Mouse (Mus musculus) heart, embryonic 16.5 days (tissue): Measurements from ENCODE around the gene Ywhah. TPM values are rescaled to one million over a fixed set of nuclear protein-coding genes. Genes with fewer than 3 reads are reported as not detected.

Experiments
- ATAC-seq: fragments of 200-750 bp; cut with Nextera tagmentation; replicated peaks from 2 replicates; pipeline ENCODE4 v1.8.0; 2017; ENCODE audit warnings: moderate number of reproducible peaks; ENCODE audit not compliant: insufficient read depth, low FRiP score; ENCODE audit errors: extremely low read depth
- H3K27ac ChIP-seq: fragments of 300-500 bp; sonication (generic); 2 replicates; pipeline ENCODE4 v1.5.1; 2014; ENCODE audit warnings: mild to moderate bottlenecking, low read length, control low read depth, moderate library complexity
- H3K27me3 ChIP-seq: fragments of 300-500 bp; sonication (generic); 2 replicates; pipeline ENCODE4 v1.6.1; 2014; ENCODE audit warnings: low read length, mixed read lengths; ENCODE audit not compliant: control insufficient read depth, insufficient read depth
- H3K36me3 ChIP-seq: fragments of 300-500 bp; sonication (generic); 2 replicates; pipeline ENCODE4 v1.6.1; 2014; ENCODE audit not compliant: control insufficient read depth, insufficient read depth
- H3K4me1 ChIP-seq: fragments of 300-500 bp; sonication (generic); 2 replicates; pipeline ENCODE4 v1.6.1; 2014; ENCODE audit warnings: low read length, mixed read lengths; ENCODE audit not compliant: control insufficient read depth, insufficient read depth
- H3K4me2 ChIP-seq: fragments of 300-500 bp; sonication (generic); 2 replicates; pipeline ENCODE4 v1.6.1; 2014; ENCODE audit warnings: low read depth, mild to moderate bottlenecking, control low read depth, low read length
- H3K4me3 ChIP-seq: fragments of 300-500 bp; sonication (generic); 2 replicates; pipeline ENCODE4 v1.5.1; 2014; ENCODE audit warnings: mild to moderate bottlenecking, control low read depth, low read length
- H3K9ac ChIP-seq: fragments of 300-500 bp; sonication (generic); 2 replicates; pipeline ENCODE4 v1.6.1; 2014; ENCODE audit warnings: low read length, control low read depth
- H3K9me3 ChIP-seq: fragments of 300-500 bp; sonication (generic); replicated peaks from 2 replicates; pipeline ENCODE4 v1.6.1; 2016; ENCODE audit warnings: low read length; ENCODE audit not compliant: control insufficient read depth
- WGBS: fragments of 180-500 bp; shearing (Covaris S2); extraction: QIAGEN DNeasy Blood & Tissue Kit; methylation state at CpG from one replicate; pipeline ENCODE4 v1.1.7; 2014; 5-methylcytosine and 5-hydroxymethylcytosine counted together
- polyA plus RNA-seq: library from polyadenylated mRNA; unstranded; fragments of >200 nt; fragmentation: Nextera tagmentation; extraction: Ambion mirVana; gene quantifications from 2 replicates; pipeline ENCODE4 v1.2.1, GENCODE M21; 2015

Gene Ywhah
- polyA plus RNA-seq, 1 experiment from 2014 or later: 540 TPM

DNA sequence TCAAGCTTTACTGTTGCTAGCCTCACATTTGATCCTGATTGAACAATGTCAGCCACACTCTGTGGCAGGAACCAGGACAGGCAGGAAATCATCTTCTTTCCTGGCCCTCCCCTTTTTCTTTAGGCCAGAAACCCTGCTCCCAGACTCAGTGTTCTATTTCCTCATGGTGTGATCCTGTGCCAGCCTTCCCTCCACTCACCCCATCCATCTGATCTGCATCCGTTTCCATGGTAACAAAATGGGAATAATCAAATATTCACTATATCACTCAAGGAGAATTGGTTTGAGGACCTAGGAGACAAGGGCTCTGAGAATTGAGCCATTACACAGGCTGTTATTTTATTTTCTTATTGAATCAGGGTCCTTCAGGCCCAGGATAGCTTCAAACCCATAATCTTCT is 22.1 kb upstream of the Ywhah start:
- Histone ChIP-seq H3K9ac (no peak overlapping the region), H3K4me2 (no peak overlapping the region), H3K9me3 (no peaks in the 10 kb centered on the region), H3K27me3 (no peaks in the 10 kb centered on the region), H3K36me3 (no peaks in the 10 kb centered on the region), H3K4me3 (no peak overlapping the region), H3K27ac (no peak overlapping the region), H3K4me1 (peaks cover 7% of the 10 kb centered on the region)
- WGBS: 80% methylated on average over 1 of the region's 1 CpGs
- no peak for ATAC-seq

DNA sequence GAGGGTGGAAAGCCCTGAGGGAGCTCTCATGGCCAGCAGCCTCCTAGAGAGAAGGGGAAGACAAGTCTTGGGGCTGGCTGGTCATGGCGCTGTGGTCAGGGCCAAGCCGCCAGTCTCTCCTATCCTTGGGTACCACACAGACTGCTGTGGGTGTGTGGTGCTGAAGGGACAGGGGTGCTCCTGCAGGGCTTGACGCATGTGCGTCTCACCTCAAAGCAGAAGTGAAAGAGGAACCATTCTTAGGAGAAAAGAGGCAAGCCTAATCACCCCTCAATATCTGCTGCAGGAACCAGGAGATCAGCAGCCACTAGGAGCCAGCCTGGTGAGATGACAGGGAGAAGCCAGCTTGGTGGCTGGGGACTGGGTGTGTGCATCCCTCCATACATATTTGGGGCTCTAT is 20.9 kb upstream of the Ywhah start:
- no peak for ATAC-seq
- H3K36me3 ChIP-seq: no peaks in the 10 kb centered on the region
- no peak overlapping the region for H3K9ac ChIP-seq
- H3K4me2 ChIP-seq: no peak overlapping the region
- H3K4me3 ChIP-seq: no peak overlapping the region
- H3K27ac ChIP-seq: no peak overlapping the region
- peaks cover 4% of the 10 kb centered on the region for H3K4me1 ChIP-seq
- 28% methylated on average over 4 of the region's 4 CpGs for WGBS
- H3K27me3 ChIP-seq: no peaks in the 10 kb centered on the region
- H3K9me3 ChIP-seq: no peaks in the 10 kb centered on the region

DNA sequence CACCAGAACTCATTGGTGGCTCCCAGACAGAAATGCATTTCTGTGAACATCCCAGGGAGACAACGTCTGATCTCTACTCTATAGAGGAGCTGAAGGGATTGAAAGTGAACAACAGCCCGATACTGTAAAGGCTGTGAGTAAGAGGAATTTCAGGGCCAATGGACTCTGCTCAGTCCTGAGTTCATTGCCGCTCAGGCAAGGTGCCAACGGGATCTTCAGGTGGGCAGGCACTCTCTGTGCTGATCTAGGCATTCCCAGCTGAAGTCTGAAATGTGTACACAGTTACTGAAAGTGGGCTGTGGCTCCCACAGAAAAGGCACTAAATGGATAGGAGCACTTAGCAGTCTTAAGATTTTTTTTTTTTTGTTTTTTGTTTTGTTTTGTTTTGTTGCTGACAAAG is 19.8 kb upstream of the Ywhah start:
- no peaks in the 10 kb centered on the region for H3K9me3 ChIP-seq
- no peak overlapping the region for H3K4me2 ChIP-seq
- H3K9ac ChIP-seq: no peak overlapping the region
- H3K4me1 ChIP-seq: no peaks in the 10 kb centered on the region
- no peak overlapping the region for H3K27ac ChIP-seq
- WGBS: 76% methylated on average over 4 of the region's 4 CpGs
- no peak for ATAC-seq
- H3K27me3 ChIP-seq: no peaks in the 10 kb centered on the region
- H3K36me3 ChIP-seq: no peaks in the 10 kb centered on the region
- no peak overlapping the region for H3K4me3 ChIP-seq

DNA sequence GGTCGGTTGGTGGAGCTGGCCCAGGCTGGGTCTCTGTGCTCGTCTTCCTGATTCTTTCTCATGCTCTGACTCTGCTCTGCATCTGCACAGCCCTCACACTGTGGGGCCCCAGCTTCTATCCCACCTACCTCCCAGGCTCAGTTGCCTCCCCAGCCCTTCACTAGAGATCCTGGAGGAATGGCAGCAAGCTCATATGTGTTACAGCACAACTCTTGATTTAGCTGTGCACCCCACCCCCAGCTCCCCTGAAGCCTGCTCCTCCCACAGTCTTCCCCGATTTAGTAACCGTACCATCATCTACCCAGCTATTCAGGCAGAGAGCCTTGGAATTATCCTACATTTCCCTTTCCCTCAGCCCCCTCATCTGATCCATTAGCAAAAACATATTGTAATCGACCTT is 17.5 kb upstream of the Ywhah start:
- peaks cover 2% of the 10 kb centered on the region; the same call in 1 of the 2 replicates for H3K4me1 ChIP-seq
- no peak overlapping the region for H3K4me3 ChIP-seq
- no peaks in the 10 kb centered on the region for H3K36me3 ChIP-seq
- no peak for ATAC-seq
- WGBS: 78% methylated on average over 5 of the region's 5 CpGs
- no peaks in the 10 kb centered on the region for H3K27me3 ChIP-seq
- H3K27ac ChIP-seq: no peak overlapping the region
- no peaks in the 10 kb centered on the region for H3K9me3 ChIP-seq
- no peak overlapping the region for H3K9ac ChIP-seq
- H3K4me2 ChIP-seq: no peak overlapping the region

DNA sequence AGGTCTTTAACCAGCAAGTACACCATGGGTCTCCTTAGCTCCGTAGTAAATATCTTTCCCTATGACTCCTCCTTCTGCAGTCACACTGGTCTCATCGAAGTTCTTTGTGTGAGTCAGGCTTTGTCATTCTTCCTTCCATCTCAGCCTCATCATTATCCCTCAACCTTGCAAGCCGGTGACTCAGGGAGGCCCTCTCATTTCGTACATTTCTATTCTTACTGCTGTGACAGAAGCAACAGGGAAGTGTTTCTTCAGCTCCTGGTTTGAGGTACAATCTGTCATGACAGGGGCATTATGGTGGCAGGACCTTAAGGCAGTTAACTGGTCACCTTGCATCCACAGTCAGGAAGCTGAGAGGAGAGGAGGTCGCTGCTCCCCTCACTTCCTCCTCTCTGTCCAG is 15.8 kb upstream of the Ywhah start:
- WGBS: 80% methylated on average over 5 of the region's 5 CpGs
- H3K9ac ChIP-seq: no peak overlapping the region
- no peak overlapping the region for H3K4me3 ChIP-seq
- ATAC-seq: no peak
- peaks cover 4% of the 10 kb centered on the region; the same call in 1 of the 2 replicates for H3K4me1 ChIP-seq
- H3K4me2 ChIP-seq: no peak overlapping the region
- H3K9me3 ChIP-seq: no peaks in the 10 kb centered on the region
- no peaks in the 10 kb centered on the region for H3K36me3 ChIP-seq
- H3K27ac ChIP-seq: no peak overlapping the region
- no peaks in the 10 kb centered on the region for H3K27me3 ChIP-seq

DNA sequence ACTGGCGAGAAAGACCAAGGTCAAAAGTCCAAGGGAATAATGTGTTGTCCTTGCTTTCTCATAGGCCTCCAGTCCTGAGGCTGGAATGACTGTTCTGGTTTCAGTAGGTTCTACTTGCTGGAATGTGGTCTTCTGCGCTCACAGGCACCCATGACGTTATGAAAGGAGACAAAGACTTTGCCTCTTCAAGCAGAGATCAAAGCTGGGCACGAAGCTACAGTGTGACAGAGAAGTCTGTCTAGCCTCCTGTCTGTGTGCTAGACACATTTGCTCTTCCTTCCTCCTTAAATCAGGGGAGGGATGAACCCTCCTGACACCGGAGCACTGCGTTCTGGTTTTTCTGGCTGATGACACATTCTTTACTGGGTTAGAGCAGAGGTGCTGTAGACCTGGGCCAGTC is 15.1 kb upstream of the Ywhah start:
- no peak for ATAC-seq

DNA sequence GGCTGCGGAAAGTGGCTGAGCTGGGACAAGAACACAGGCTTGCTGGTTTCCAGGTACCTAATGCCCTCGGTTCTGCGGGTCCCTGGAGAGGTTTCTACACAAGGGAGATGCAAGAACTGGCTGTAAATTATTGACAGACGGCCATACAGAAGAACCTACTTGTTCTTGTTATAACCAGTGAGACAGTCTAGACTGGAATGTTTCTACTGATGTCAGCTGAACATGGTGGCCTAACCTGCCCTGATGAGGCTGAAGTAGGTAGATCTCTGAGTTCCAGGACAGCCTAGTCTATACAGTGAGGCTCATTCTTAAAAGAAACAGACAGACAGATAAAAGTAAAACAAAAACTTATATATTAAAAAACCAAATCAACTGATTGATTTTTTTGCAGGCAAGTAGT is 14.5 kb upstream of the Ywhah start:
- Histone ChIP-seq H3K27me3 (no peaks in the 10 kb centered on the region), H3K36me3 (no peaks in the 10 kb centered on the region), H3K27ac (no peak overlapping the region), H3K4me2 (no peak overlapping the region), H3K9me3 (no peaks in the 10 kb centered on the region), H3K4me1 (peaks cover 4% of the 10 kb centered on the region; the same call in 1 of the 2 replicates), H3K9ac (no peak overlapping the region), H3K4me3 (no peak overlapping the region)
- ATAC-seq: no peak
- 79% methylated on average over 4 of the region's 4 CpGs for whole genome bisulfite sequencing

More for the DNA sequence above, 15.1 kb upstream of the Ywhah start:
- no peak overlapping the region for H3K4me3 ChIP-seq
- 69% methylated on average over 6 of the region's 6 CpGs for WGBS
- H3K36me3 ChIP-seq: no peaks in the 10 kb centered on the region
- H3K27me3 ChIP-seq: no peaks in the 10 kb centered on the region
- H3K9ac ChIP-seq: no peak overlapping the region
- H3K27ac ChIP-seq: no peak overlapping the region
- H3K4me2 ChIP-seq: no peak overlapping the region
- H3K4me1 ChIP-seq: peaks cover 4% of the 10 kb centered on the region; the same call in 1 of the 2 replicates
- H3K9me3 ChIP-seq: no peaks in the 10 kb centered on the region

DNA sequence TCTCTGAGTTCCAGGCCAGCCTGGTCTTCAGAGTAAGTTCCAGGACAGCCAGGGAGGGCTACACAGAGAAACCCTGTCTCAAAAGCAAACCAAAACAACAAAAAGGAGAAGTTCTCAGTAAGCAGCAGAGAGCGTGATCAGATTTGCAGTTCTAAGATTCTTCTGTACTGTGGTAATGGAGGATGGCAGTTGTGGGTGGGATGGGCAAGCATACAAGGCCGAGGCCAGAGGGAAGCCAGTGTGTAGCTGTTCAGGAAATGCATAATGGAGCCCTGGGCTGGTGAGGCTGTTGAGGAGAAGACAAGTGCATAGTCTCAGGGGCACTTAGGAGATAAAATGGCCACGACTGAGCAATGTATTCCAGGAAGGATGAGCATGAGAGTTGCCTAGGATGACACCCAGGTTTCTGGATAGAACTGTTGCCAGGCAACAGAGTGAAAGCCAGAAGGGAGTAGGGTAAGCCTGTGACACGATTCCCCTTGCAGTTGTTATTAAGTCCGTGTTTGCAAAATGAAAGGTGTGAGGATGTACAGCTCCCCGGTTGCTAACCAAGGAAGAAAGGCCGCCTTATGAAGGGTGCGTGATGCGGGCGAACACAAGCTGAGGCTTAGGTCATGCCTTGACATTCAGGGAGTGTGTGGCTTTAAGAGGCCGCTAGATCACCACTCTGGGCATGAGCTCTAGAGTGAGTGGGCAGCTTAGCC is 13.0 kb upstream of the Ywhah start:
- no peak overlapping the region for H3K9ac ChIP-seq
- no peak for ATAC-seq
- H3K4me2 ChIP-seq: no peak overlapping the region
- H3K36me3 ChIP-seq: no peaks in the 10 kb centered on the region
- H3K4me1 ChIP-seq: peaks cover 4% of the 10 kb centered on the region; the same call in 1 of the 2 replicates
- no peaks in the 10 kb centered on the region for H3K27me3 ChIP-seq
- no peak overlapping the region for H3K27ac ChIP-seq
- no peak overlapping the region for H3K4me3 ChIP-seq
- WGBS: 74% methylated on average over 11 of the region's 11 CpGs
- no peaks in the 10 kb centered on the region for H3K9me3 ChIP-seq

DNA sequence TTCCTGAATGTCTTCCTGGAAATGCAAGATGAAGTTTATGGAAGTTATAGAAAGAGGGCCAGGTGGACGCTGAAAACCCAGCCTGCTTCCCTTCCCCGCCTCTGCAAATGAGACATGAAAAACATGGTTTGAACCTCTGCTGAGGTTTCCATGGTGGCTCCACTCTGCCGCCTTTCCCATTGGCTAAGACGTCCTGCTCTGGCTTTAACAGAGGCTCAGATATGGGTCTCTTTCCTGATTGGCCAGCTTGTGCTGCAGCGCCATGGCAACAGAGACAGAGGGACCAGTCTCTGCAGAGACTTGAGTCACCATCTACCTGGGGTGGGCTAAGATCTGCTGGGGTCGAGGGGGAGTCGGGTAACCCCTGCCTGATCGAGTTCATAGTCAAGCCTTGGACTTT is 11.9 kb upstream of the Ywhah start:
- Histone ChIP-seq H3K27ac (no peak overlapping the region), H3K4me3 (no peak overlapping the region), H3K4me1 (peaks cover 7% of the 10 kb centered on the region; the same call in 1 of the 2 replicates), H3K9ac (no peak overlapping the region), H3K27me3 (no peaks in the 10 kb centered on the region), H3K4me2 (no peak overlapping the region), H3K9me3 (no peaks in the 10 kb centered on the region), H3K36me3 (no peaks in the 10 kb centered on the region)
- WGBS: 47% methylated on average over 8 of the region's 8 CpGs
- no peak for ATAC-seq
